Mouse (Mus musculus): ENCODE measurements at regions not wholly inside any gene's neighbourhood (a gene's known extent, or its start where the extent isn't known, plus 50 kb on each side); places are given as distances from the start of the nearest gene placed in this dataset.

DNA sequence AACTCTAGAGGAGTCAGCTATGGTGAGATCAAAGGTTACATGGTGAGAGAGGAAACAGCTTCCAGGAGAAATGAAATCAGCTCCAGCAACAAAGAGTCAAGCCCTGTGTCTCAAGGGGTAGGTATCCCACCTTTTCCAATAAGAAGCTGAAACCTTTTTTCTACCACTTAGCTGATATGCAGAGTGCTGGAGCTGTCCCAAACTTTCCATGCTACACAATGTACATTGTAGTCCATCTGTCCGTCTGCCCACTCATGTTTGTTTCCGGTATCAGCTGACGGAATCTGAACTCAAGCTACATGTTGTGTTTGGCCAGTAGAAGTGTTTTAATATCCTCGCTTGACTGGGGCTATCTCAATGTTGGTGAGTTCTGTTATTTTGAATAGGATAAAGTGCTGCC lies 83.6 kb upstream of the Ngf start:
- intact Hi-C loops (cut with DNase I), result no loop called here
- DNase-seq (ENCODE audit: low spot score in 2 of 2), result no peak

DNA sequence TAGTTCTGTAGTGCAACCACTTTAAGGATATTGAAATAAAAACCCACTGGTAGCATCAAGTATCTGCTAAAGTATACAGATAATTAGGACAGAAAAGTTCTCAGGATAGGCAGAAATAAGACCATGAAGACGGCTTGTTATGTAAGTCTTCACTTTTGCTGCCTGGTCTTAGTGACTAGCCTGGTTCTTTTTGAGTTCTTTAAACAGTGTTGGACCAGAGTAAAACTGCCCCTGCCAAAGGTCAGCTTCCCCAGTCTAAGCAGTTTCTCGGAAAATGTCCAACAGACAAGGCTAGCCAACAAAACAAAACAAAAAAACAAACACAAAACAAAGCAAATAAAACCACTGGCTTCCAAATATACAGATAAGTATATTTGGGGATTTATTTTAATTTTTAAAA lies 85.1 kb upstream of the Ngf start:
- DNase-seq (ENCODE audit: low spot score in 2 of 2), result no peak
- intact Hi-C loops (cut with DNase I), result no loop called here

DNA sequence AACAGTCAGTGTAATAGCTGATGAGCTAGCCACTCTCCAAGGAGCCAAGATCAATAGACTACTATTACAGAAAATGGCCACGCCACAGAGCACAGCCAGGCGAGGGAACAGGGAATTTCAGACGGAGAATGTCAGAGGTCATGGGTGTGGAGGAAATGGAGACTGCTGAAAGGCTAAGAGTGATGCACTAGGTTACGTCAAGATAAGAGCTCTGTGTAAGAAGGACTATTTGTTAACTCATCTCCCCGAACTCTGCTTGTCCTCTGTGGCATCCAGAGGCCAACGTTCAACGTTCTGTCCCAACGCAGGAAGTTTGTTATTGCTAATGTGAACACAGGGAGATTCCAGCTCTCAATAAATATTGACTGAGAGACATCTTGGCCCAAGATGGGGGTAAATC lies 86.0 kb upstream of the Ngf start:
- intact Hi-C loops (cut with DNase I), result no loop called here
- no peak for DNase-seq (ENCODE audit: low spot score in 2 of 2)

DNA sequence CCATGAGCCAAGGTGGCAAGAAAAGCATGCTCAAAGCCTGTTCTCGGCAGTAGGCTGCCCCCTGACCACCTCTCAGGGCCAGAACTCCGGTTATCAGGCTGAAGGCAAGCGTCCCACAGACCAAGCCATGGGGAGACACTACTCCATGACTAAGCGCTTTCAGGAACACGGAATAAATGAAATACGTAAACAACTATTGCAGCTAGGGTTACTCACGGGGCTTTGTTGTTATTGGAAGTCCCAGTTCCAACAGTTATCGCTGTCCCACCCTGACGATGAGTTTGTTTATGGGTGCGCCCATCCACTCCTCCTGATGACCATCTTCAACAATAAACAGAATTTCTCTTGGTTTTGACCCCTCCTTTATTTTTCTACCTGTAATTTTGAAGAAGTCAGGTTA lies 88.0 kb upstream of the Ngf start:
- no peak for DNase-seq (ENCODE audit: low spot score in 2 of 2)
- intact Hi-C loops (cut with DNase I), result no loop called here

DNA sequence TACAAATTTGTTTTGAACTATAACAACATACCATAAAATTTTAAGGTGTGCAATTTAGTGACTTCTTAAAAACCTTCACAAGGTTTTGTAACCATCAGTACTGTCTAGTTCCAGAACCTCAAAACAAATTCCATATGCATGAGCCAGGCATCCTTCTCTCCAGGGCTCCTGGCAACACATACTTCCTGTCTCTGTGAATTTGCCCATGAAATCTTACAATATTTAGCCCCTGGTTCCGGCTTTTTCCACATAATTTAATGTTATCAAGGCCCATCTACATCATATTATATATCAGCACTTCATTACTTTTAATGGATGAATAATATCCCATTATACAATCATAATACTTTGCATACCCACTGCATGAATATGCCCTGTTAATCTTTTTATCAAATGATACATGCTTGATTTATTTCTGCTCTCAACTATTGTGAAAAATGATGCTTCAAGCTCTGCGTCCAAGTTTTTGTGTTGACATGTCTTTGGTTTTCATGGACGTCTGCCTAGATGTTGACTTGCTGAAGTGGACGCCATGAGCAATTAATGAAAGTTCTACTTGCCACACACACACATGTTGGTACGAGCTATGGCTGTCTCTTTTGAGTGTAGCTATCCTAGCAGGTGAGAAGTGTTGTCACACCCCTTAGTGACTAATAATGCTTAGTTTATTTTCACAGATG lies 95.2 kb upstream of the Ngf start:
- no peak for DNase-seq (ENCODE audit: low spot score in 2 of 2)
- intact Hi-C loops (cut with DNase I), result no loop called here

DNA sequence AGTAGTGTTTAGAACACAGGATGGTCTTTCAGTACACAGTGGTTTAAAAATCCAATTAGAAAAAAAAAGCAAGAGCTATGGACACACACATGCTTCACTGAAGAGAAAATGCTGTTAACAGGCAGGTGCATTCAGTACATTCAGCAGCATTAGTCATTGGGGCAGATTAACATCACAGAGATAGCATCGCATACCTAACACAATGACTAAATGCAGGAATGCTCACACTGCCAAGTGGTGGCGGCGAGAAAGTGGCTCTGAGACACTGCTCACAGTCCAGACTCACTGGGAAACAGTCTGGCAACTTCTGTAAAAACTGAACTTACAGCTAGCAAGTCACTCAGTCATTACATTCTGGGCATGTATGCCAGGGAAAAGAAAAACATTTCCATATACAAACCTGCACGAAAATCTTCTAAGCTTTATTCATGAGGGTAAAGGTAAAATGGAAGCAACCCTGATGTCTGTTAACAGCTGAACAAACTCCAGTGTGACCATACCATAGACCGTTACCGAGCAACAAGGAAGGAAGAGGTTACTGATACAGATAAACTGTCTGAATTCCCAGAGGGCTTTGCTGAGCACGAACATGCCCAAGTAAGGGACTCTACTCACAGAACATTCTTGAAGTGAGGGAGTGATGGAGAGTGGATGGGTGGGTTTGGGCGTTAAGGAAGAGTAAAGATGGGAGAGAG lies 97.4 kb upstream of the Ngf start:
- intact Hi-C loops (cut with DNase I), result no loop called here
- peak in 1 of 2 experiments; percentile 11 for DNase-seq (ENCODE audit: low spot score in 2 of 2)

DNA sequence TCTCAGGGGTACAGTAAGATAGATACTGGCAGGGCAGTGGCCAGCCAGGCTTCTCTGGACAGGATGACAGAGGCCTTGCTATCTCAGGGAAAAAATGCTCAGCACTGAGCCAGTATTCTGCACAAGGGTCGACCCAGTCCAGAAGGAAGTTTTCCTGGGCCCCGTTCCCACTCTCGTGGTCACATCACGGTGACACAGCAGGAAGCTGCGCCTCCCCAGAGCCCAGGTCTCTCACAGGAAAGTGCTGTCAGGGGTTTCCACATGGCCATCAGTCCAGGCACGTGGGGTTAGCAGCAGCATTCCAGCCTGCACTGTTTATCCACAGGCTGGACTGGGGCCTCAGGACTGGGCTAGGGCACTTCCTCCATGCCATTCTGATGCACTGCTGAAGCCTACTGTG lies 103.5 kb upstream of the Ngf start:
- no peak for DNase-seq (ENCODE audit: low spot score in 2 of 2)
- intact Hi-C loops (cut with DNase I), result no loop called here

GRCm38 (mm10) chr3:102364326-102364935 lies 105.3 kb upstream of the Ngf start:
- intact Hi-C loops (cut with DNase I), result no loop called here
- no peak for DNase-seq (ENCODE audit: low spot score in 2 of 2)

GRCm38 (mm10) chr3:102360732-102361280 lies 108.9 kb upstream of the Ngf start:
- DNase-seq (ENCODE audit: low spot score in 2 of 2), result peak; percentile 16 to 23

DNA sequence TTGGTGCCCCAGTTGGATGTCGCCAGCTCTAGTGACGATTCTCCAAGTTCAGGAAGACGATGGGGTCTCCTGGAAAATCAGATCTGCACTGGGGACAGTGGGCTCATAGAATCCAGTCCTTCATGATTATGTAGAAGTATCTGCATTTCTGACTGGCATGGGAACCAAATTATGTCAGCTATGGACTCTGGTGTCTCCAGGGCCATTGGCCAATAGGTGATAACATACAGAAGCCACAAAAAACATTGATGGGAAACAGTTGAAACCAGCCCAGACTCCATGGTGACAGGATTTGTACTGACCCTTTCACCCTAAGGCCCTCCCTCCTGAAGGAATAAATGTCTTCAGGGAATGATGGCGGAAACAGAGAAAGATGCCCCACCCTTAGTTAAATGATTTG lies 110.9 kb upstream of the Ngf start:
- intact Hi-C loops (cut with DNase I), result no loop called here
- no peak for DNase-seq (ENCODE audit: low spot score in 2 of 2)

More at GRCm38 (mm10) chr3:102360732-102361280, 108.9 kb upstream of the Ngf start:
- intact Hi-C loops (cut with DNase I), result no loop called here

- intact Hi-C loops (cut with DNase I), result no loop called here
- no peak for DNase-seq (ENCODE audit: low spot score in 2 of 2)
Observed at GRCm38 (mm10) chr3:102357062-102357610, 112.6 kb upstream of the Ngf start.

DNA sequence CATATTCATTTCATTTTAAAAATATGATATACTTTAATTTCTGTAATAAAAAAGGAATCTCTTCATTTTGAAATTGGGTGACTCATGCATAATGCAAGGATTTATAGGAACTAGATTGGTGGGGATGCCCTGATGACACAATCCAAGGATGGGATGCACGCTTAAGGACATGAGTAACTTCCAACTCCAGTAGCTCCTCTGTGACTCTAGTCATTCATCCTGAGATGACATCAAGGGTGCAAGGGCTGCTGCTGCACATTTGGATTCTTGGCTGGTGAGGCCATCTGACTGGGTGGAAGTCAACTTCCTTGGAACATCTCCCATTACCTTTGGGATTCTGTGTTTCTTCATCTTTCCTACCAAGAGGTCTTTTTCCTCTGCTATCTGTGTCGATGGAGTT lies 114.4 kb upstream of the Ngf start:
- intact Hi-C loops (cut with DNase I), result no loop called here
- no peak for DNase-seq (ENCODE audit: low spot score in 2 of 2)

DNA sequence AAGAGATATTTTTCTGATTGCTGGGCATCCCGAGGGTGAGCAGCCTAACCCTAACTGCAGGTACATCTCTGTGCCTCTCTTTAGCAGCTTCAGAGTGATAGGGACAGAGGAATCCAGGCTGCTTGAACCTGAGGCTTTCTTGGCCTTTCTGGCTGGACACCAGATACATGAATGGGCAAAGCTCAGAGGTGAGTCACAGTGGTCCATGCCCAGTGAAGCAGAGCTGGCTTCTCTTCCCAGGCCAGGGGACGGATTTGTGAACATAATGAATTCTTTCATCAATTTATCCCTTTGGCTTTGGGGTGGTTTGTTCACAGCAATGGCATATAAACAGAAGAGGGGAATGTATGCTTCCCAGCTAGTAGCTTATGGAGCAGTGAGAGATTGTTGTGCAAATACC lies 114.9 kb upstream of the Ngf start:
- DNase-seq (ENCODE audit: low spot score in 2 of 2), result no peak
- intact Hi-C loops (cut with DNase I), result no loop called here

- intact Hi-C loops (cut with DNase I), result no loop called here
- no peak for DNase-seq (ENCODE audit: low spot score in 2 of 2)
Observed at GRCm38 (mm10) chr3:102353277-102353900, 116.3 kb upstream of the Ngf start.

- intact Hi-C loops (cut with DNase I), result no loop called here
Observed at GRCm38 (mm10) chr3:102346077-102346476, 123.6 kb upstream of the Ngf start.

DNA sequence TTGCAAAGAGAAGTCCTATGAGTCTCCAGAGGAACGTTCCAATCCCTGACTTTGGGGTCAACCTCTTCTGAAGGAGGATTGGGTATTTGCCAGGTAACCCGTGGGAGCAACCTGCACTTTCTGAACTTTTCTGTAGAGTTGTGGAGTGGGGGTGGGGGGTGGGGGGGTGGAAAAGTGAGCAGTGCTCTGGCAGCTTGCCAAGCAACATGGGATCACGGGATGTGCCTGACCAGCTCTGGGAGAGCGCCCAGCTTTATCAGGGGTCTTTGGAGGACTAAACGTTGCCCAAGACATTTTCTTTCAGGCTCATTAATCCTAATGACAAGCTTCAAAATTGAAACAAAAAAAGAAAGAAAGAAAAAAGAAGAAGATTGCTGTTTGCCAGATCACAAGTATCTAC lies 124.4 kb upstream of the Ngf start:
- intact Hi-C loops (cut with DNase I), result no loop called here
- DNase-seq (ENCODE audit: low spot score in 2 of 2), result no peak

More at GRCm38 (mm10) chr3:102346077-102346476, 123.6 kb upstream of the Ngf start:
- no peak for DNase-seq (ENCODE audit: low spot score in 2 of 2)

DNA sequence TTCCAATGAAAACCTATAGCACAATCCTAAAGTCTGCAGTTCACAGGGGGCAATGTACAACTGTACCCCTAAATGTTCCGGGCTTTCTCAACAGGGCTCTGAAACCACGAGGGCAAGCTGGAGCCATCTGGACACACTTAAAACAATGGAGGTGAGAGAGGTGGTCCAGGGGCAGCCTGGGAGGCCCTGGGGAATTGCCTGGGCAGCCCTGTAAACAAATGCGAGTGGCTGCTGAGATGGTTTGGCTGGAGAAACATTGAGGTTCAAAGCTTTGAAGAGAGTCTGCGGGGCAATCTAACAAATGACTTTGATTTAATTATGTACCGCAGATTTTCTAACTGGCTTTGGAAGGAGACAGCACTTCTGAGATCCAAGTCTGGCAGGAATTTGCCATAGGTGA lies 129.0 kb upstream of the Ngf start:
- intact Hi-C loops (cut with DNase I), result no loop called here

DNA sequence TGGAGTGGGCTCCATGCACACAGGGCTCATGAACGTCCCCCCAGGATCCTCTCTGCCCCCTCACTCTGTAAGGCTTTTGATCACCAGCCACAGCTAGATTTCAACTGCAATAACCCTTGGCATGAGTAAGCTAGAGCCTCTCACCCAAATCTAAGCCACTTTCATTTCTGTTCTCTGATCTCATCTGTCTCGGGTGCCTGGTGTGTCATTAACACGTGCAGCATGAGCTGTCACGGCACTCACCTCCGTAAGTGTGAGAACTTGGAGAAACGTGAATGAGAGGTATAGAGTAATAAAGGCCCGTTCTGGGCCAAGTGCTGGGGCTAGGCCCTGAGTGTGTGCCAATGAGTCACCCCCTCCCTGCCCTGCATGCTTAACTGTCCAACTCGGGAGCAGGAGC lies 131.8 kb upstream of the Ngf start:
- intact Hi-C loops (cut with DNase I), result loop anchor here (10.0 kb wide), 2 partner anchors 127 to 467 kb away; partner anchors contain the start of gene Ngf
- DNase-seq (ENCODE audit: low spot score in 2 of 2), result no peak

More for the DNA sequence above, 129.0 kb upstream of the Ngf start:
- DNase-seq (ENCODE audit: low spot score in 2 of 2), result no peak

- intact Hi-C loops (cut with DNase I), result loop anchor here (10.0 kb wide), 2 partner anchors 129 to 469 kb away; partner anchors contain the start of gene Ngf
- no peak for DNase-seq (ENCODE audit: low spot score in 2 of 2)
Observed at GRCm38 (mm10) chr3:102336184-102336583, 131.7 kb upstream of the Vangl1 start.

GRCm38 (mm10) chr3:102335146-102335545 lies 130.7 kb upstream of the Vangl1 start:
- intact Hi-C loops (cut with DNase I), result loop anchor here (2.0 to 10.0 kb wide), 3 partner anchors 130 to 470 kb away; partner anchors contain the start of gene Ngf
- DNase-seq (ENCODE audit: low spot score in 2 of 2), result peak; percentile 31 to 35
